Mouse (Mus musculus) thymus, adult 18-20 months (tissue): ENCODE measurements at regions not wholly inside any gene's neighbourhood (a gene's known extent, or its start where the extent isn't known, plus 50 kb on each side); places are given as distances from the start of the nearest gene placed in this dataset.

Experiments
- DNase-seq, 2 experiments: peaks; one replicate each; pipeline ENCODE4 v3.0.0; 2022; ENCODE audit warnings: mixed read lengths in 2 of 2

GRCm38 (mm10) chr8:127820741-127821170, 537.6 kb upstream of the Nrp1 start:
- DNase-seq: no peak

GRCm38 (mm10) chr8:127821646-127822045, 536.8 kb upstream of the Nrp1 start:
- DNase-seq: no peak

GRCm38 (mm10) chr8:127825041-127825440, 533.4 kb upstream of the Nrp1 start:
- DNase-seq: peak; percentile 16 to 30

GRCm38 (mm10) chr8:127827826-127828225, 530.6 kb upstream of the Nrp1 start:
- no peak for DNase-seq

- DNase-seq: no peak
Observed at GRCm38 (mm10) chr8:127829659-127830058, 528.7 kb upstream of the Nrp1 start.

GRCm38 (mm10) chr8:127834006-127834405, 524.4 kb upstream of the Nrp1 start:
- DNase-seq: no peak

- no peak for DNase-seq
Observed at GRCm38 (mm10) chr8:127836410-127837206, 521.8 kb upstream of the Nrp1 start.

- DNase-seq: no peak
Observed at GRCm38 (mm10) chr8:127838311-127838710, 520.1 kb upstream of the Nrp1 start.

GRCm38 (mm10) chr8:127847332-127848018, 510.9 kb upstream of the Nrp1 start:
- no peak for DNase-seq

- no peak for DNase-seq
Observed at GRCm38 (mm10) chr8:127849926-127850325, 508.5 kb upstream of the Nrp1 start.

GRCm38 (mm10) chr8:127855653-127856300, 502.6 kb upstream of the Nrp1 start:
- no peak for DNase-seq

- DNase-seq: no peak
Observed at GRCm38 (mm10) chr8:127856351-127857135, 501.9 kb upstream of the Nrp1 start.

- DNase-seq: no peak
Observed at GRCm38 (mm10) chr8:127859036-127859435, 499.4 kb upstream of the Nrp1 start.

- no peak for DNase-seq
Observed at GRCm38 (mm10) chr8:127860376-127860775, 498.0 kb upstream of the Nrp1 start.

- no peak for DNase-seq
Observed at GRCm38 (mm10) chr8:127860891-127861290, 497.5 kb upstream of the Nrp1 start.

GRCm38 (mm10) chr8:127884641-127885040, 473.8 kb upstream of the Nrp1 start:
- DNase-seq: no peak

GRCm38 (mm10) chr8:127885211-127885610, 473.2 kb upstream of the Nrp1 start:
- DNase-seq: no peak

GRCm38 (mm10) chr8:127885831-127886230, 472.6 kb upstream of the Nrp1 start:
- no peak for DNase-seq

GRCm38 (mm10) chr8:127890729-127891128, 467.7 kb upstream of the Nrp1 start:
- DNase-seq: no peak

- no peak for DNase-seq
Observed at GRCm38 (mm10) chr8:127894284-127894683, 464.1 kb upstream of the Nrp1 start.

- DNase-seq: no peak
Observed at GRCm38 (mm10) chr8:127908436-127908835, 450.0 kb upstream of the Nrp1 start.

GRCm38 (mm10) chr8:127909580-127909979, 448.8 kb upstream of the Nrp1 start:
- DNase-seq: no peak

GRCm38 (mm10) chr8:127914086-127914485, 444.3 kb upstream of the Nrp1 start:
- DNase-seq: no peak
